Mouse (Mus musculus): ENCODE measurements around the gene Fam168b. TPM values are rescaled to one million over a fixed set of nuclear protein-coding genes. Genes with fewer than 3 reads are reported as not detected.

Gene Fam168b
- polyA plus RNA-seq, 1 experiment from 2014 or later = 11.3 TPM

- ATAC-seq (no peak), DNase-seq (no peak)
- Histone ChIP-seq H3K27me3 (ENCODE audit: insufficient read depth, low read length) (no peaks in the 10 kb centered on the region), H3K4me1 (ENCODE audit: insufficient read depth) (peaks cover 23% of the 10 kb centered on the region), H3K27ac (ENCODE audit: low read depth) (no peak overlapping the region), H3K36me3 (replicated peaks; ENCODE audit: insufficient read depth, low read length) (peaks cover 16% of the 10 kb centered on the region), H3K9me3 (ENCODE audit: low read length) (no peaks in the 10 kb centered on the region), H3K4me3 (ENCODE audit: low read depth, low read length) (no peak overlapping the region), H3K9ac (replicated peaks) (no peak overlapping the region), H3K4me2 (ENCODE audit: low read depth, low read length) (no peak overlapping the region)
- no peak for TF ChIP-seq CTCF (IDR thresholded peaks at IDR 0.05; ENCODE audit: low read depth)
- no peak for TF ChIP-seq EP300 (IDR thresholded peaks at IDR 0.05; ENCODE audit: low read depth)
- WGBS (ENCODE audit: insufficient replicate concordance) = 72% methylated on average over 2 of the region's 2 CpGs
Observed at GRCm38 (mm10) chr1:34834904-34835303, 8.0 kb downstream of the Fam168b start.

- Histone ChIP-seq H3K27me3 (ENCODE audit: insufficient read depth, low read length) (no peaks in the 10 kb centered on the region), H3K36me3 (replicated peaks; ENCODE audit: insufficient read depth, low read length) (peaks cover 38% of the 10 kb centered on the region), H3K9ac (replicated peaks) (no peak overlapping the region), H3K9me3 (ENCODE audit: low read length) (no peaks in the 10 kb centered on the region), H3K27ac (ENCODE audit: low read depth) (no peak overlapping the region), H3K4me3 (ENCODE audit: low read depth, low read length) (no peak overlapping the region), H3K4me2 (ENCODE audit: low read depth, low read length) (no peak overlapping the region), H3K4me1 (ENCODE audit: insufficient read depth) (0 out of 2 replicates have a peak, but pooled peaks cover 3% of the 10 kb centered on the region)
- WGBS (ENCODE audit: insufficient replicate concordance) = 42% methylated on average over 1 of the region's 1 CpGs
- no peak for ATAC-seq
- no peak for DNase-seq
- TF ChIP-seq EP300 (IDR thresholded peaks at IDR 0.05; ENCODE audit: low read depth) = no peak
- no peak for TF ChIP-seq CTCF (IDR thresholded peaks at IDR 0.05; ENCODE audit: low read depth)
Observed at GRCm38 (mm10) chr1:34831381-34831780, 11.5 kb downstream of the Fam168b start.

- TF ChIP-seq EP300 (IDR thresholded peaks at IDR 0.05; ENCODE audit: low read depth) = no peak
- TF ChIP-seq CTCF (IDR thresholded peaks at IDR 0.05; ENCODE audit: low read depth) = no peak
- Histone ChIP-seq H3K4me2 (ENCODE audit: low read depth, low read length) (no peak overlapping the region), H3K4me3 (ENCODE audit: low read depth, low read length) (no peak overlapping the region), H3K27me3 (ENCODE audit: insufficient read depth, low read length) (no peaks in the 10 kb centered on the region), H3K27ac (ENCODE audit: low read depth) (no peak overlapping the region), H3K36me3 (replicated peaks; ENCODE audit: insufficient read depth, low read length) (peaks cover 38% of the 10 kb centered on the region), H3K4me1 (ENCODE audit: insufficient read depth) (0 out of 2 replicates have a peak, but pooled peaks cover 3% of the 10 kb centered on the region), H3K9ac (replicated peaks) (no peak overlapping the region), H3K9me3 (ENCODE audit: low read length) (no peaks in the 10 kb centered on the region)
- 62% methylated on average over 2 of the region's 2 CpGs for whole genome bisulfite sequencing (ENCODE audit: insufficient replicate concordance)
- no peak for DNase-seq
- no peak for ATAC-seq
Observed at GRCm38 (mm10) chr1:34830934-34831333, 11.9 kb downstream of the Fam168b start.

DNA sequence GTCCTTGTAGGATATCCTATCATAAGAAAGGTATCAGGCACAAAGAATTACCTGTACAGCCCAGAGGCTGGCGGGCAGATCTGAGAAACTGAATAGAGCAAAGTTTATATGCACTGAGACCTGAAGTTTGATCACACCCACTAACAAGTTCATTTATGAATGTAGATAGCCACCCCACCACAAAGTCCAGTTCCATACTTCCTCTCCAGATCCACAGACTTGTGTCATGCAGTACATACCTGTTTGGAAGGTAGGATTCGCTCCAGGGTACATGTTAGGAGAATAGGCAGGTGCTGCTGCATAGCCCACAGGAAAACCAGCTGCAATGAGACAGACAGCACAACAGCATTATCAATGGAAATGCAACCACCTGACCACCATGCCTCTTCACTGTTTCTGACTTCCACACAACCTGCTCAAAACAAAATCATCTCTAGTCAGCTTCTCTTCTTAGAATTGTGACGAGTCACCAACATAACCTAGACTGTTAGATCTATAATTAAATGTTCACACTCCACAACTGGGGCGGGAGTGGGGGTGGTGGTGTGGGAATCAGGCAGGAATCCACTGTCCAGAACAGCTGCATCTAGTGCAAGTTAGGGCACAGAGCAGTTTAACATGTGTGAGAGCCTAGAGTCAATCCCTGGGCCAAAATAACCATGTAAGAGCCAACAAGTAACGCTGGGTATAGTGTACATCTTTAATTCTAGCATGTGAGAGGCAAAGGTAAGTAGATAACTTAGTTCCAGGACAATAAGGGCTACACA, 14.2 kb downstream of the Fam168b start:
- ATAC-seq = no peak
- 85% methylated on average over 5 of the region's 5 CpGs for WGBS (ENCODE audit: insufficient replicate concordance)

DNA sequence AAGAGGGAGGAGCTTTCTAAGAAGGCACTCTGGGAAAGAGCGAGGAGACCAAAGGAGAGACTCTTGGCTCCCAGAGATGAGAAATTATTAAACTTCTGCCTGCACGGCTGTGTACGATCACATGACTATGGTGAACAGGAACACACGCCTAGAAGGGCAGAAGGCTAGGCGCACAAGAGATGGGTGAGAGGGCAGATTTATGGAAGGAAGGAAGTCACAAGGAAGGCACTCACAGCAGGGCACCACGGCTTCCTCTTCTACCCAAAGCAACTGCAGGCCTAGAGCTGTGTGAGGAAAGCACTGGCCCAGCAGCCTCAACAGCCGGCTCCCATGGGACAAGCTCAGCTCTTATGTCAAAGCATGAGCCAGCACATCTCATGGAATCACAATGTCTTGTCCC, 15.0 kb downstream of the Fam168b start:
- H3K9ac ChIP-seq (replicated peaks) = no peak overlapping the region
- no peak for DNase-seq
- H3K4me2 ChIP-seq (ENCODE audit: low read depth, low read length) = no peak overlapping the region
- WGBS (ENCODE audit: insufficient replicate concordance) = 60% methylated on average over 7 of the region's 7 CpGs
- no peaks in the 10 kb centered on the region for H3K9me3 ChIP-seq (ENCODE audit: low read length)
- H3K36me3 ChIP-seq (replicated peaks; ENCODE audit: insufficient read depth, low read length) = peaks cover 40% of the 10 kb centered on the region
- H3K27me3 ChIP-seq (ENCODE audit: insufficient read depth, low read length) = no peaks in the 10 kb centered on the region
- TF ChIP-seq CTCF (IDR thresholded peaks at IDR 0.05; ENCODE audit: low read depth) (no peak), EP300 (IDR thresholded peaks at IDR 0.05; ENCODE audit: low read depth) (no peak)
- peak; percentile 23; the same call in 1 of the 2 replicates for ATAC-seq
- no peak overlapping the region for H3K27ac ChIP-seq (ENCODE audit: low read depth)
- H3K4me1 ChIP-seq (ENCODE audit: insufficient read depth) = 0 out of 2 replicates have a peak, but pooled peaks cover 4% of the 10 kb centered on the region
- no peak overlapping the region for H3K4me3 ChIP-seq (ENCODE audit: low read depth, low read length)

More for the DNA sequence above, 14.2 kb downstream of the Fam168b start:
- Histone ChIP-seq H3K4me2 (ENCODE audit: low read depth, low read length) (no peak overlapping the region), H3K9ac (replicated peaks) (no peak overlapping the region), H3K27ac (ENCODE audit: low read depth) (no peak overlapping the region), H3K4me3 (ENCODE audit: low read depth, low read length) (no peak overlapping the region), H3K27me3 (ENCODE audit: insufficient read depth, low read length) (no peaks in the 10 kb centered on the region), H3K9me3 (ENCODE audit: low read length) (no peaks in the 10 kb centered on the region), H3K36me3 (replicated peaks; ENCODE audit: insufficient read depth, low read length) (peaks cover 38% of the 10 kb centered on the region), H3K4me1 (ENCODE audit: insufficient read depth) (0 out of 2 replicates have a peak, but pooled peaks cover 1% of the 10 kb centered on the region)
- DNase-seq = no peak
- TF ChIP-seq CTCF (IDR thresholded peaks at IDR 0.05; ENCODE audit: low read depth) (no peak), EP300 (IDR thresholded peaks at IDR 0.05; ENCODE audit: low read depth) (no peak)

GRCm38 (mm10) chr1:34825909-34826308, 17.0 kb downstream of the Fam168b start:
- no peak for TF ChIP-seq CTCF (IDR thresholded peaks at IDR 0.05; ENCODE audit: low read depth)
- no peak for TF ChIP-seq EP300 (IDR thresholded peaks at IDR 0.05; ENCODE audit: low read depth)
- Histone ChIP-seq H3K4me3 (ENCODE audit: low read depth, low read length) (no peak overlapping the region), H3K27me3 (ENCODE audit: insufficient read depth, low read length) (no peaks in the 10 kb centered on the region), H3K27ac (ENCODE audit: low read depth) (no peak overlapping the region), H3K36me3 (replicated peaks; ENCODE audit: insufficient read depth, low read length) (peaks cover 53% of the 10 kb centered on the region), H3K9me3 (ENCODE audit: low read length) (no peaks in the 10 kb centered on the region), H3K9ac (replicated peaks) (no peak overlapping the region), H3K4me2 (ENCODE audit: low read depth, low read length) (no peak overlapping the region), H3K4me1 (ENCODE audit: insufficient read depth) (0 out of 2 replicates have a peak, but pooled peaks cover 4% of the 10 kb centered on the region)
- no peak for ATAC-seq
- WGBS (ENCODE audit: insufficient replicate concordance) = 78% methylated on average over 9 of the region's 9 CpGs
- no peak for DNase-seq

Measured in liver, postnatal 0 days (tissue).